Mouse (Mus musculus): ENCODE data around the gene Tsc22d4. TPM values are rescaled to one million over a fixed set of nuclear protein-coding genes. Genes with fewer than 3 reads are reported as not detected.

The Tsc22d4 gene
- polyA plus RNA-seq, 1 experiment from 2014 or later: 118 TPM

DNA sequence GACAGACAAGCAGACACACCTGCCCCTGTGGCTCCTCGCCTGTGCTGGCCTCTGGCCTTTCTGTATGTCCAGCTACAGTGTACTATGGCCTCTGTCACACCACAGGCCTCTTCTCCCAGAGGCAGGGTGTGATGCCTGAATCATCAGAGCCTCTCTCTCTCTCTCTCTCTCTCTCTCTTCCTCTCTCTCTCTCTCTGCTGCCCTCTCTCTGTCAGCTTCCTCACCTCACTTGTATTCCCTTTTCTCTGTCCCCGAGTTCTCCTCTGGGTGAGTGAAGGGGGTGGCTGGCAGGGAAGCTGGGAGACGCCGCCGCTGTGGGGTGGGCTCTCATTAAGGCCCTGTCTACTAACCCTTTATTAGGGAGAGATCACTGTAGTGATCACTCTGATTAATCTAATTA, 7.0 kb upstream of the Tsc22d4 start:
- H3K9ac ChIP-seq (replicated peaks; ENCODE audit: low read depth, low read length): no peak overlapping the region
- no peak overlapping the region for H3K4me2 ChIP-seq (replicated peaks; ENCODE audit: low read depth, low read length)
- 54% methylated on average over 5 of the region's 5 CpGs for WGBS
- H3K27ac ChIP-seq (ENCODE audit: low read length): no peak overlapping the region
- no peak for ATAC-seq (ENCODE audit: insufficient number of reproducible peaks, insufficient read depth, low FRiP score, low read depth)
- no peaks in the 10 kb centered on the region for H3K27me3 ChIP-seq (ENCODE audit: control insufficient read depth, insufficient read depth, low read length)
- no peaks in the 10 kb centered on the region for H3K9me3 ChIP-seq (ENCODE audit: control insufficient read depth, low read depth, low read length)
- H3K4me1 ChIP-seq (ENCODE audit: control insufficient read depth, insufficient read depth, low read length): peaks cover 20% of the 10 kb centered on the region
- peaks cover 14% of the 10 kb centered on the region for H3K36me3 ChIP-seq (ENCODE audit: control insufficient read depth, insufficient read depth, low read length)
- H3K4me3 ChIP-seq (ENCODE audit: low read depth, low read length): no peak overlapping the region

DNA sequence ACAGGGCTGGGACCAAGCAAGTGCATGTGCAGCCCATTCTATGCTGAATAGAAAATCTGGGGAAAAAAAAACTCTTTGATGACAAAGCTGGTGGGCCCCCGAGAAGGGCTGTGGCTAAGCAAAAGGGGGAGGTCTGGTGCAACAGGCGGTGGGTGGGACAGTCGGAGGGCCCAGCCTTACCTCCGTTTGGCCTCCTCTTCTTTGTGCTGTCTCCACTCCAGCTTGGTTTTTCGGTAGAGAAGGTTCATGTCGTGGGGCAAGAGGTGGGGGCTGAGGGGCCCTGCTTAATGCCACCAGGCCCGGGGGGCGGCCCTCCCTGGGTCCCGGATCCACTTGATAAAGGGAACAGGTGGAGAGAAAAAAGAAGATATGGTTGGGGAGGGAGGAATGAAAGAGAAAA, 6.1 kb upstream of the Tsc22d4 start:
- Histone ChIP-seq H3K9ac (replicated peaks; ENCODE audit: low read depth, low read length) (no peak overlapping the region), H3K36me3 (ENCODE audit: control insufficient read depth, insufficient read depth, low read length) (peaks cover 14% of the 10 kb centered on the region), H3K4me3 (ENCODE audit: low read depth, low read length) (peak overlapping the region; percentile 59; the same call in 1 of the 2 replicates), H3K27me3 (ENCODE audit: control insufficient read depth, insufficient read depth, low read length) (no peaks in the 10 kb centered on the region), H3K4me2 (replicated peaks; ENCODE audit: low read depth, low read length) (peak overlapping the region; percentile 91), H3K4me1 (ENCODE audit: control insufficient read depth, insufficient read depth, low read length) (peaks cover 16% of the 10 kb centered on the region), H3K27ac (ENCODE audit: low read length) (peak overlapping the region; percentile 72; the same call in 1 of the 2 replicates), H3K9me3 (ENCODE audit: control insufficient read depth, low read depth, low read length) (no peaks in the 10 kb centered on the region)
- ATAC-seq (ENCODE audit: insufficient number of reproducible peaks, insufficient read depth, low FRiP score, low read depth): no peak
- 56% methylated on average over 9 of the region's 9 CpGs for WGBS

- Histone ChIP-seq H3K4me3 (ENCODE audit: low read depth, low read length) (peak overlapping the region; percentile 59), H3K4me1 (ENCODE audit: control insufficient read depth, insufficient read depth, low read length) (peaks cover 15% of the 10 kb centered on the region), H3K9ac (replicated peaks; ENCODE audit: low read depth, low read length) (peak overlapping the region; percentile 58), H3K27me3 (ENCODE audit: control insufficient read depth, insufficient read depth, low read length) (no peaks in the 10 kb centered on the region), H3K36me3 (ENCODE audit: control insufficient read depth, insufficient read depth, low read length) (peaks cover 11% of the 10 kb centered on the region), H3K4me2 (replicated peaks; ENCODE audit: low read depth, low read length) (peak overlapping the region; percentile 91), H3K27ac (ENCODE audit: low read length) (peak overlapping the region; percentile 72; the same call in 1 of the 2 replicates), H3K9me3 (ENCODE audit: control insufficient read depth, low read depth, low read length) (no peaks in the 10 kb centered on the region)
- WGBS: 9% methylated on average over 11 of the region's 11 CpGs
- peak; percentile 1; the same call in 1 of the 2 replicates for ATAC-seq (ENCODE audit: insufficient number of reproducible peaks, insufficient read depth, low FRiP score, low read depth)
Observed at GRCm38 (mm10) chr5:137740506-137740905, 5.0 kb upstream of the Tsc22d4 start.

- ATAC-seq (ENCODE audit: insufficient number of reproducible peaks, insufficient read depth, low FRiP score, low read depth): peak; percentile 86
- WGBS: 1% methylated on average over 70 of the region's 71 CpGs
- Histone ChIP-seq H3K9ac (replicated peaks; ENCODE audit: low read depth, low read length) (peak within 1 kb of the TSS; percentile 58), H3K4me3 (ENCODE audit: low read depth, low read length) (peak within 1 kb of the TSS; percentile 59), H3K27me3 (ENCODE audit: control insufficient read depth, insufficient read depth, low read length) (no peaks in the 10 kb centered on the region), H3K9me3 (ENCODE audit: control insufficient read depth, low read depth, low read length) (no peaks in the 10 kb centered on the region), H3K4me2 (replicated peaks; ENCODE audit: low read depth, low read length) (peak within 1 kb of the TSS; percentile 91), H3K36me3 (ENCODE audit: control insufficient read depth, insufficient read depth, low read length) (peaks cover 4% of the 10 kb centered on the region; the same call in 1 of the 2 replicates), H3K4me1 (ENCODE audit: control insufficient read depth, insufficient read depth, low read length) (peaks cover 15% of the 10 kb centered on the region), H3K27ac (ENCODE audit: low read length) (peak within 1 kb of the TSS; percentile 72; the same call in 1 of the 2 replicates)
Observed at GRCm38 (mm10) chr5:137741023-137741931, 4.3 kb upstream of the Tsc22d4 start, which contains the start of gene Nyap1. Nyap1 (minus strand) TSS chr5:137741607.

GRCm38 (mm10) chr5:137742048-137742447, 3.5 kb upstream of the Tsc22d4 start:
- Histone ChIP-seq H3K9me3 (ENCODE audit: control insufficient read depth, low read depth, low read length) (no peaks in the 10 kb centered on the region), H3K27me3 (ENCODE audit: control insufficient read depth, insufficient read depth, low read length) (no peaks in the 10 kb centered on the region), H3K36me3 (ENCODE audit: control insufficient read depth, insufficient read depth, low read length) (peaks cover 2% of the 10 kb centered on the region; the same call in 1 of the 2 replicates), H3K9ac (replicated peaks; ENCODE audit: low read depth, low read length) (no peak overlapping the region), H3K4me3 (ENCODE audit: low read depth, low read length) (no peak overlapping the region), H3K4me2 (replicated peaks; ENCODE audit: low read depth, low read length) (peak overlapping the region; percentile 91), H3K27ac (ENCODE audit: low read length) (no peak overlapping the region), H3K4me1 (ENCODE audit: control insufficient read depth, insufficient read depth, low read length) (peaks cover 15% of the 10 kb centered on the region)
- WGBS: 61% methylated on average over 10 of the region's 10 CpGs
- ATAC-seq (ENCODE audit: insufficient number of reproducible peaks, insufficient read depth, low FRiP score, low read depth): no peak

- Histone ChIP-seq H3K36me3 (ENCODE audit: control insufficient read depth, insufficient read depth, low read length) (no peaks in the 10 kb centered on the region), H3K9ac (replicated peaks; ENCODE audit: low read depth, low read length) (no peak overlapping the region), H3K9me3 (ENCODE audit: control insufficient read depth, low read depth, low read length) (no peaks in the 10 kb centered on the region), H3K27me3 (ENCODE audit: control insufficient read depth, insufficient read depth, low read length) (no peaks in the 10 kb centered on the region), H3K4me3 (ENCODE audit: low read depth, low read length) (no peak overlapping the region), H3K4me2 (replicated peaks; ENCODE audit: low read depth, low read length) (no peak overlapping the region), H3K4me1 (ENCODE audit: control insufficient read depth, insufficient read depth, low read length) (peaks cover 22% of the 10 kb centered on the region), H3K27ac (ENCODE audit: low read length) (no peak overlapping the region)
- no peak for ATAC-seq (ENCODE audit: insufficient number of reproducible peaks, insufficient read depth, low FRiP score, low read depth)
- WGBS: 92% methylated on average over 6 of the region's 6 CpGs
Observed at GRCm38 (mm10) chr5:137742836-137743235, 2.7 kb upstream of the Tsc22d4 start.

GRCm38 (mm10) chr5:137744197-137744596, 1.3 kb upstream of the Tsc22d4 start:
- H3K4me1 ChIP-seq (ENCODE audit: control insufficient read depth, insufficient read depth, low read length): peaks cover 28% of the 10 kb centered on the region
- H3K4me2 ChIP-seq (replicated peaks; ENCODE audit: low read depth, low read length): no peak overlapping the region
- no peaks in the 10 kb centered on the region for H3K27me3 ChIP-seq (ENCODE audit: control insufficient read depth, insufficient read depth, low read length)

DNA sequence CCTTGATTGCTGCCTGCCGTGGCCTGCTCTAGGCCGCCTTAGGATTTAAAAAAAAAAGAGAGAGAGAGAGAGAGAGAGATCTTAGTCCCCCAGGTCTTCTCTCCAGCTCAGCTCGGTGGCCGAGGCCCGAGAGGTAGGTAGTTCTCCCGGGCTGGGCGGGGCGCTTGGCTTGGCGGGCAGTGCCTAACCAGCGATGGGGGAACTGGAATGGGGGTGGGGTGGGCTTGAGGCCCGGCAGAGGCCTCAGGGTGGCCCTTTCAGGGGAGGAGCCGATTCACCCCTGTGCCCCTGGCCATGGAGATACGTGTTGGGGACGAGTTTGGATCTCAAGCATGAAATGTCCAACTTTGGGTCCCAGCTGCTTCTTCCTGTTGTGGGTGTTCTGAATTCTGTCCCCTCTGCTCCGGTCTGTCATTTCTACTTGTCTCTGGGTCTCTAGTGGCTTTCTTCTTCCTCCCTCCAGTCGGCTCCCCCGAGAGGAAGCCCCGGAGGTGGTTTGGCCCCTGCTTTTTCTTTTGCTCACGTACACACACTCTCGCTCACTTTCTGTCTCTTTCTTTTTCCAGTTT, 836 bp downstream of the Tsc22d4 start:
- peak; percentile 43 for ATAC-seq (ENCODE audit: insufficient number of reproducible peaks, insufficient read depth, low FRiP score, low read depth)
- Histone ChIP-seq H3K4me3 (ENCODE audit: low read depth, low read length) (peak overlapping the region; percentile 84), H3K27ac (ENCODE audit: low read length) (peak overlapping the region; percentile 97), H3K9ac (replicated peaks; ENCODE audit: low read depth, low read length) (peak overlapping the region; percentile 86), H3K9me3 (ENCODE audit: control insufficient read depth, low read depth, low read length) (no peaks in the 10 kb centered on the region), H3K4me1 (ENCODE audit: control insufficient read depth, insufficient read depth, low read length) (peaks cover 23% of the 10 kb centered on the region), H3K36me3 (ENCODE audit: control insufficient read depth, insufficient read depth, low read length) (peaks cover 8% of the 10 kb centered on the region), H3K27me3 (ENCODE audit: control insufficient read depth, insufficient read depth, low read length) (no peaks in the 10 kb centered on the region), H3K4me2 (replicated peaks; ENCODE audit: low read depth, low read length) (peak overlapping the region; percentile 90)
- under 1% methylated on average over 20 of the region's 20 CpGs for WGBS

More at GRCm38 (mm10) chr5:137744197-137744596, 1.3 kb upstream of the Tsc22d4 start:
- ATAC-seq (ENCODE audit: insufficient number of reproducible peaks, insufficient read depth, low FRiP score, low read depth): no peak
- H3K4me3 ChIP-seq (ENCODE audit: low read depth, low read length): no peak overlapping the region
- H3K9me3 ChIP-seq (ENCODE audit: control insufficient read depth, low read depth, low read length): no peaks in the 10 kb centered on the region
- H3K36me3 ChIP-seq (ENCODE audit: control insufficient read depth, insufficient read depth, low read length): no peaks in the 10 kb centered on the region
- H3K27ac ChIP-seq (ENCODE audit: low read length): no peak overlapping the region
- H3K9ac ChIP-seq (replicated peaks; ENCODE audit: low read depth, low read length): no peak overlapping the region
- 88% methylated on average over 6 of the region's 7 CpGs for WGBS

Data from stomach, embryonic 14.5 days (tissue).